Mouse (Mus musculus) E14TG2a.4 (cell line): ENCODE measurements at regions not wholly inside any gene's neighbourhood (a gene's known extent, or its start where the extent isn't known, plus 50 kb on each side); places are given as distances from the start of the nearest gene placed in this dataset.

Experiments
- CTCF ChIP-seq: conservative IDR thresholded peaks from 2 replicates; pipeline ENCODE4 v1.5.1; 2014; ENCODE audit warnings: low read length
- NANOG ChIP-seq: IDR thresholded peaks from 2 replicates; pipeline ENCODE4 v1.6.1; 2014; ENCODE audit warnings: borderline replicate concordance, low read length, mixed read lengths

- TF ChIP-seq CTCF = no peak
- TF ChIP-seq NANOG = no peak
Observed at GRCm38 (mm10) chr16:78481065-78481464, 95.4 kb downstream of the D16Ertd472e start.
